Mouse (Mus musculus): ENCODE data around the gene Spsb4.

Spsb4 gene

GRCm38 (mm10) chr9:96978147-96978782 lies 40.4 kb downstream of the Spsb4 start:
- DNase-seq: no peak

- DNase-seq: peak in 1 of 2 experiments; percentile 6
Measured at GRCm38 (mm10) chr9:96977287-96978145, 41.1 kb downstream of the Spsb4 start.

DNA sequence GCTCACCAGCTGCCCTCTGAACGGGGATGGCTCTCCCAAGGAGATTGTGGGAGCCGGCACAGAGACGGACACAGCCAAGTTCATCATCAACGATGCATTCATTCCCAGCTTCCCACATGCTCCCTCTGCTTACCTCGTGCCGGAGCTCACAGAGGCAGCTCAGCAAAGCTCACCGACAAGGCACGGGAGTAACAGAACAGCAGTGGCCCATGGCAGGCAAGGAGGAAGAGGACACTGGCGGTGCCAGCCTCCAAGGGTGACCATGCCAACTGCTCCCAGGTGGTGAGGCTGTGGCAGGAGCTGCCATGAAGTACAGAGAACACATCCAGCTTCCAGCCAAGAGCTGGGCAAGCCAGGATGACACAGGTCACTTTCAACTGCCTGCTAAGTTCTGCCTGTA lies 45.6 kb downstream of the Spsb4 start:
- peak in 1 of 2 experiments; percentile 39 for DNase-seq

DNA sequence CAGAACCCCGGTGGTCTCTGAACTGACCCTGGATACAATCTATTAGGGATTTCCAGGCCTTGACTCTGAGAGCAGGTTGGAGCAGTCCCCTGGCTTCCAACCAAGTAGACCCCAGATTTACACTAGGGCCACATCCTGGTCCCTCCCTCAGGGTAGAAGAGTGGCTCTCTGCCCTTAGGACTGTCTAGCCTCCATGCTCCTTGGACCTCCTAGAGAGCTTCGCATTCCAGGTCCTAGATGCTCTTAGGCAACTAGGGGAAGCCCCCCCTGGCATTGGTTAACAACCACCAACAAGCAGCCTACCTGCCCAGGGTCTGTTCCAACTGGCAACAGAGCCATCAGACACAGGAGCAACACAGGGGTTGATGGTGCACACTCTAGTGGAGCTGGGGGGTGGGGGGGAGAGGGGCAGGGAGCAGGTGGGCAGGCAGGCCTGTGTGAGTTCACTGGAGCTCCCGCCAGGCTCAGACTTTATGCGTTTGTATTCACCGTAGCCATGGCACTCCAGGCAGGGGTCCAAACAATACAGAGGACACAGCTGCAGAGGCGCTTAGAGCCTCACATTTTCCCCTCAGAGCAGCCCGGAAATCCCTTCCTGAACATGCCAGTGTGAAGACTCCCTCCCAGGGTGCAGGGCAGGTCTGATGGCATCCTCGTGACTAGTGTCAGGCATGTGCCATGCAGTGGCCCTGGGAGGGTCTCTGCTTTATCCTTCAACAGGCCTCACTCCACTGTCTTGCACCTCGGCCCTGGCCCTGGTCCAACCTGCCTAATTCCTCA lies 46.8 kb downstream of the Spsb4 start:
- peak; percentile 66 to 76 for DNase-seq

DNA sequence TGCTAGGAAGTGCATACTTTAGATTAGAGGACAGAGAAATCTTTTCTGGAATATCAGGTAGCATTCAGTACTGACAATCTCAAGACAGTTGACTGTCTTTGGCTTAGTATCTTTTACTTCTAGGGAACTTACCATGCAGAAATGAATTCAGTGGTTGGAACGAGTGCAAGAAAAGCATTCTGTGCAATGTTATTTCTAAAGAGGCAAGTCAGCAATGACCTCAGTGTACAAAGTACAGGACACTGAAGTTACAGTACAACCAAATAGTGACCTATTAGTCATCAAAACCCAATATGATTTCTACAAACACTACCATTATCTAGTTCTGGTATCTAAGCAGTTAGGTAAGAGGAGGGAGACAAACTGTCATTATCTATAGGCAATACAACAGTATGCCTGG lies 51.1 kb downstream of the Spsb4 start:
- DNase-seq: no peak

DNA sequence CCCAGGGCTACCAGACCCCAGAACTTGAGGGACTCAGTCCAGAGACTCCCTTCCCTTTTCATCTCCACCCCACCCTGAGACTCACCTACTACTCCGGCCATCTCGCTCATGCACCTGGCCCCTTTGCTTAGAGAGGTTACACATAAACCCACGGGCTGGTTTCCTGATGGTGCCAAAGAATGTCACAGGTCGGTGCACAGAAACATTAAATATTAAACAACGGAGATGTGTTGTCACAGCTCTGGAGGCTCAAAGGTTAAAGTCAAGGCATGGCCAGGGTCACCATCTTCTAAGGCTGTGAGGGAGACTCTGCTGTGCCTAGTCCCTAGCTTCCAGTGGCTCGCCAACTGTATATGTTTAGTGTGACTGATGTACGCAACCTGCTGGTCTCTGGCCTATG lies 52.2 kb downstream of the Spsb4 start:
- DNase-seq: peak in 1 of 2 experiments; percentile 65

GRCm38 (mm10) chr9:96963443-96964215 lies 55.0 kb downstream of the Spsb4 start:
- peak; percentile 55 to 72 for DNase-seq

GRCm38 (mm10) chr9:96962714-96963113 lies 55.9 kb downstream of the Spsb4 start:
- DNase-seq: no peak

GRCm38 (mm10) chr9:96961986-96962701 lies 56.5 kb downstream of the Spsb4 start:
- DNase-seq: peak; percentile 72 to 84

DNA sequence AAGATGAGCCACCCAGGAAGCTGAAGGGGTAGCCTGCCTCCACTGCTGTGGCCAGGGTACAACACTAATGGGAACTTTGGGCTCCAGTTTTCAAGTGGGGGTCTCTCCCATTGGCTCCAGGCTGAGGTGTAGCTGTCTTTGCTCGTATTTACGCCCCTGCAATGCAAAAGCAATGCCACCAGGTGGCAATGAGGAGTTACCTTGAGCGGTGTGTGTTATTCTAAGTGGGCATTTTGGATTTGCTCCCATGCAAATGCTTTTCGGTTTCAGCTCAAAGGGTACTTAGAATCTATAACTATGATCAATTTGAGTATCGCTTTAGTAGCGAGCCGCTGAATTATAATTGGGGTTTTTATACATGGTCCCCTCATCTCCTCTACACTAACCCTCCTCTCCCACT lies 57.6 kb downstream of the Spsb4 start:
- peak; percentile 71 to 78 for DNase-seq

GRCm38 (mm10) chr9:96960241-96960640 lies 58.4 kb downstream of the Spsb4 start:
- peak in 1 of 2 experiments; percentile 63 for DNase-seq

DNA sequence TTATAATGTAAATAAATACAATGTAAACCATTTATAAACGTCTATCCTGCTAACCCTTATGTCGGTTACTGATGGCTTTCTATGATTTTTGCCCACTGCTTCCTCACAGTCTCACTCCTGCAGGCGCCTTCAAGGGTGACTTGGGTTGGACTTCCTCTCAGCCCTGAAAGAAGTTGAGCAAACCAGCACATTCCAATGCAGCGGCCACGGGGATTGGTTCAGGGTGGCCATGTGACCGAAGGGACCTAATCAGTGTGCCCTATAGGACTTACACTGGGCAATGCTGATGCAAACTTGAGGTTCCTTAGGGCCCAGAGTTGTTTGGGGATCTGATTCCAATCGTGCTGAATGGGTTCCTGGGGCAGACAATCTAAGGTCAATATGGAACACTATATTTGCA lies 59.2 kb downstream of the Spsb4 start:
- no peak for DNase-seq

DNA sequence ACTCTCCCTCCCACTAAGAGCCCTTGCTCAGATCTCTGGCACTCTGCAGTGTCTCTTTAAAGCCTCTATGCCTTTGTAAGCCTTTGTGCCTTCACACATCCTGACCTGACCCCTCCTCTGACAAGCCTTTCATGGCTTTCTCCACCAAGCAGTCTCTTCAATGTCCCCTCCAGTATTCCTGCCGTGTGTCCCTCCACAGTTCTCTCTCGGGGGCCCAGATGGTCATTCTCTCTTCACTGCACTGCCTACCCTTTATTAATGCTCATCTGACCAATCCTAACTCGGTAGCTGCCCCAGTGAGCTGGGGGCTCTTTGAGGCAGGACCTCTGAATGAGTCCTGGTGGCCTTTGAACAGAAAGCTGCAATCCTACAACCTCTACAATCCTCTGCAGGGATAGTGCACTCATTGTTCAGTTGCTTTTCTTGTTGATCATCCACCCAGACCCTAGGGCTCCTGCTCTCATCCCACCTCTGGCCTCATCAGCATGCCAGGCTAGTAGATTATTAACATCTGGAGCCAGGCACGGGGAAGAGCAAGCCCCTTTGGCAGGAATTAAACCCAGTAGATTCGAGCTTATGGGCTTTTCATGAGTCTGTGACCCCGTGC lies 60.5 kb downstream of the Spsb4 start:
- peak in 1 of 2 experiments; percentile 68 for DNase-seq

GRCm38 (mm10) chr9:96957298-96957865 lies 61.3 kb downstream of the Spsb4 start:
- no peak for DNase-seq

GRCm38 (mm10) chr9:96956646-96957297 lies 61.9 kb downstream of the Spsb4 start:
- no peak for DNase-seq

DNA sequence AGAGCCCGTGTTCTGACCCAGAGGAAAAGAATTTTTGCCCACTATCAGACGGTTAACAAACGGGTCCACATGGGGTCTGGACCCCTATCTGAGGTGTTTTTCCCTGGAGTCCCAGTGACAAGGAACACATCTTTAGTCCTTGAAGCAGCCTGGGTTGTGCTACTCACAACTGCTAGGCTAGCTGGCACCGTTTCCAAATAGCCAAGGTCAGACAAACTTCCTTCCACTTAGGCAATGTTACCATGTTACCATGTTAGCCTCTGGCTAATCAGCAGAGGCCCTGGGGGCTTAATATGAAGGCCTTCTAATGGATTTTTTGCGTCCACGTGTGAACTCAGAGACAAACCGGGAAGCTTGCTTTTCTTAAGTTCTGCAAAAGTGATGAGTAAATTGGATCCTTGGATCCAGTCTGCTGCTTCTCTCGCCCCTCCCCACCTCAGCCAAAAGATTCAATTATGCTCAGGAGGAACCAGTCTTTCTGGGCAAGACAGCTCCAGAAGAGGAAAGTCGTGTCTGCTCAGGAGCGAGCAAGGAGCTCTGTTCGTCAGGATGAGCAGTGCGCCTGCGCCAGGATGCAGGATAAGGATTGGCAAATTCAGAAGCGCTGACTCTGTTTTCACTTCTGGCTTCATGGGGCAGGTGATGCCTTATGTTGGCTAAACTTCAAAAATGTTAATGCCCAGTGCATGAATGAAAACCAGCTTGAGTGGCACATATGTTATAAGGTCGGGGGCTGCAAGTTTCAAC lies 64.4 kb downstream of the Spsb4 start:
- DNase-seq: no peak

DNA sequence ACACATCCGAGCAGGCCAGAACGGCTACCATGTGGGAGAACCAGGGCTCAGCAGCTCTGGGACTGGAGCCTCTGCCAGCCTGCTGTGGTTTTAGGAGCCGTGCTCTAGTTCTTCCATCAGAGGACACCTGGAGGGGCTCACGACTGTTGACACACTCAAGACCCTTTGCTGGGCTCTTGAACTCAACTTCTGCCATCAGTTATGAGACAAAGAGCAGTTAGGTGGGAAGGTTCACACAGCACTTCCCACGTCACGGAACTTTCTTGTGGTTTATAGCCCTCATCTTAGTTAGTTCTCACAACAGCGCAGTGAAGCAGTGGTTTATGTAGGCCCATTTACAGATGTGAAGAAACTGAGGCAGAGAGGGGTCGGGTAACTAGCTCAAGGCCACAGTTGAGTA lies 65.2 kb downstream of the Spsb4 start:
- DNase-seq: no peak

- DNase-seq: peak; percentile 26 to 41
Measured at GRCm38 (mm10) chr9:96952310-96952975, 66.2 kb downstream of the Spsb4 start.

DNA sequence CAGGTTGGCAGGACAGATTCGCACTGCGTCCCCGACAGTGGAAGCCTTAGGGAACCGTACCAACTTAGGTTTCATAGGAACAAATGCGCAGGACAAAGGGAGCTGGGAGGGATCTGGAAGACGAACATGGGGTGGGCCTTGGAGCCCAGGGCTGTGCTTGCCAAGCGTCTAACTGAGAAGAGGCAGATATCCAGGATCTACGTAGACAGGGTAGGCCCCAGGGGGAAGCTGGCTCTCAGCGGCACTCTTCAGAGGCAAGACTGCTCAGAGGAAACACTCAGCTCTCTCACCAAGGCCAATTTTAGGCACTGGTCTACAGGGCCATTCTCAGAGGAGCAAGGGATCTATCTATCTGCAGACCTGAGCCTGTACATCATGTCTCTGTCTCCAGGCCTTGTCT lies 69.1 kb downstream of the Spsb4 start:
- DNase-seq: no peak
